In genomic region chr5:45932970-45933369, GRCm38 (mm10) we compare ENCODE assay signal across 23 mouse cellular contexts.
DNase-seq lines count a peak whose midpoint lies in the region; ATAC-seq and TF ChIP-seq lines count a peak whose summit lies in the region.
"Had no signal": no experiment of that assay in that cellular context is flagged by ENCODE, and none has a peak within 500 bp of the region (broad histone marks: within the 10 kb centered on the region; RNA-seq: fewer than 3 reads in every experiment).

No protein-coding gene starts in this region.

- no peak overlapping the region for H3K9ac ChIP-seq in lung, embryonic 14.5 days
- no peak overlapping the region for H3K9ac ChIP-seq in forebrain, embryonic 14.5 days (ENCODE audit: low read length)
- H3K9ac ChIP-seq in midbrain, embryonic 14.5 days (replicated peaks; ENCODE audit: low read length), result no peak overlapping the region
- H3K9ac ChIP-seq: hindbrain, embryonic 15.5 days; kidney, embryonic 15.5 days; liver, embryonic 14.5 days had no signal

- H3K9me3 ChIP-seq in lung, embryonic 14.5 days (ENCODE audit: low read depth, low read length), result no peaks in the 10 kb centered on the region
- no peaks in the 10 kb centered on the region for H3K9me3 ChIP-seq in forebrain, embryonic 14.5 days (replicated peaks; ENCODE audit: control insufficient read depth, low read length)
- no peaks in the 10 kb centered on the region for H3K9me3 ChIP-seq in midbrain, embryonic 14.5 days (ENCODE audit: control insufficient read depth, low read length)
- H3K9me3 ChIP-seq: hindbrain, embryonic 15.5 days; kidney, embryonic 15.5 days had no signal

- no peaks in the 10 kb centered on the region for H3K36me3 ChIP-seq in lung, embryonic 14.5 days (ENCODE audit: insufficient read depth)
- no peaks in the 10 kb centered on the region for H3K36me3 ChIP-seq in forebrain, embryonic 14.5 days (ENCODE audit: control insufficient read depth, insufficient read depth, low read length)
- H3K36me3 ChIP-seq in midbrain, embryonic 14.5 days (ENCODE audit: control insufficient read depth, insufficient read depth, low read length), result no peaks in the 10 kb centered on the region
- H3K36me3 ChIP-seq: hindbrain, embryonic 15.5 days; kidney, embryonic 15.5 days had no signal

- no peak for TF ChIP-seq CTCF in lung, embryonic 14.5 days (IDR thresholded peaks at IDR 0.05; ENCODE audit: low read depth)

- no peak overlapping the region for H3K27ac ChIP-seq in lung, embryonic 14.5 days (ENCODE audit: low read depth)
- H3K27ac ChIP-seq in forebrain, embryonic 14.5 days (ENCODE audit: low read depth, low read length), result 0 out of 2 replicates have a peak overlapping the region, but pooled peaks have one; percentile 4
- no peak overlapping the region for H3K27ac ChIP-seq in midbrain, embryonic 14.5 days (replicated peaks; ENCODE audit: low read depth, low read length)
- H3K27ac ChIP-seq: gastrocnemius, adult 2 months; hindbrain, embryonic 15.5 days; kidney, embryonic 15.5 days; liver, embryonic 14.5 days had no signal

- DNase-seq in lung, embryonic 14.5 days, result peak; percentile 11
- no peak for DNase-seq in lung, adult 18-20 months
- DNase-seq in forebrain, embryonic 14.5 days (ENCODE audit: low spot score), result peak; percentile 47
- peak; percentile 58 for DNase-seq in midbrain, embryonic 14.5 days
- DNase-seq in left cerebral cortex, adult 8-10 months (ENCODE audit: low spot score in 2 of 2), result no peak
- DNase-seq in layer of hippocampus, adult 11-12 months (ENCODE audit: low spot score), result no peak
- no peak for DNase-seq in cerebellum, postnatal 36 days
- DNase-seq: adrenal gland, postnatal 25 days; cerebellum, adult 18-20 months; cerebellum, postnatal 14 days; gastrocnemius, adult 2 months; gastrocnemius, postnatal 36 days; heart, adult 18-20 months; kidney, adult 18-20 months; kidney, postnatal 36 days; liver; lung, postnatal 36 days; thymus, postnatal 4 days had no signal

- no peak overlapping the region for H3K4me3 ChIP-seq in lung, embryonic 14.5 days (ENCODE audit: low read depth, low read length)
- no peak overlapping the region for H3K4me3 ChIP-seq in forebrain, embryonic 14.5 days (ENCODE audit: low read depth, low read length)
- H3K4me3 ChIP-seq in midbrain, embryonic 14.5 days (replicated peaks; ENCODE audit: low read depth, low read length), result no peak overlapping the region
- H3K4me3 ChIP-seq: gastrocnemius, adult 2 months; hindbrain, embryonic 15.5 days; kidney, embryonic 15.5 days had no signal

- 65% methylated on average over 4 of the region's 4 CpGs for WGBS in lung, embryonic 14.5 days
- WGBS in forebrain, embryonic 14.5 days, result 61% methylated on average over 4 of the region's 4 CpGs
- 38% methylated on average over 4 of the region's 4 CpGs for WGBS in midbrain, embryonic 14.5 days

- ATAC-seq in lung, embryonic 14.5 days (ENCODE audit: insufficient read depth), result no peak
- ATAC-seq in forebrain, embryonic 14.5 days, result peak; percentile 55
- peak; percentile 9; the same call in 1 of the 2 replicates for ATAC-seq in midbrain, embryonic 14.5 days (ENCODE audit: low FRiP score, low TSS enrichment)
- ATAC-seq: CD4-positive, CD25-positive, alpha-beta regulatory T cell, adult 4 months had no signal

- no peaks in the 10 kb centered on the region for H3K27me3 ChIP-seq in lung, embryonic 14.5 days (ENCODE audit: insufficient read depth, low read length)
- no peaks in the 10 kb centered on the region for H3K27me3 ChIP-seq in forebrain, embryonic 14.5 days (replicated peaks; ENCODE audit: control insufficient read depth, insufficient read depth, low read length)
- no peaks in the 10 kb centered on the region for H3K27me3 ChIP-seq in midbrain, embryonic 14.5 days (ENCODE audit: control insufficient read depth, insufficient read depth, low read length)
- H3K27me3 ChIP-seq: hindbrain, embryonic 15.5 days; kidney, embryonic 15.5 days had no signal

- no peaks in the 10 kb centered on the region for H3K4me1 ChIP-seq in lung, embryonic 14.5 days (ENCODE audit: insufficient read depth)
- no peaks in the 10 kb centered on the region for H3K4me1 ChIP-seq in forebrain, embryonic 14.5 days (ENCODE audit: control insufficient read depth, insufficient read depth, low read length)
- H3K4me1 ChIP-seq in midbrain, embryonic 14.5 days (ENCODE audit: control insufficient read depth, insufficient read depth, low read length), result peaks cover 8% of the 10 kb centered on the region; the same call in 1 of the 2 replicates
- H3K4me1 ChIP-seq: hindbrain, embryonic 15.5 days; kidney, embryonic 15.5 days had no signal

- no peak overlapping the region for H3K4me2 ChIP-seq in lung, embryonic 14.5 days
- H3K4me2 ChIP-seq in forebrain, embryonic 14.5 days (ENCODE audit: low read length), result no peak overlapping the region
- peak overlapping the region; percentile 17; the same call in 1 of the 2 replicates for H3K4me2 ChIP-seq in midbrain, embryonic 14.5 days (ENCODE audit: low read length)
- H3K4me2 ChIP-seq: heart, embryonic 11.5 days; hindbrain, embryonic 15.5 days; kidney, embryonic 15.5 days had no signal

Comparison
In these comparisons a context has a peak if more than half of its experiments do, and no peak if none do; other contexts are left out.
1. DNase-seq: peak in lung, embryonic 14.5 days (single experiment), forebrain, embryonic 14.5 days (single experiment) and midbrain, embryonic 14.5 days (single experiment); none in lung, adult 18-20 months (0 of 2), left cerebral cortex, adult 8-10 months (0 of 2), layer of hippocampus, adult 11-12 months (single experiment) and cerebellum, postnatal 36 days (0 of 2).